Mouse (Mus musculus) B cell, adult 2 months (primary cell): ENCODE measurements around the gene Focad.
A peak's percentile ranks its signal among the peaks of the same experiment; 100 is the strongest.

Experiments
- DNase-seq, 2 experiments: peaks; one replicate each; pipeline ENCODE4 v3.0.0; 2022

Focad gene

GRCm38 (mm10) chr4:88094062-88094767 lies at the start of gene Focad:
Focad (plus strand) TSS chr4:88094629.
- peak; percentile 98 for DNase-seq

DNA sequence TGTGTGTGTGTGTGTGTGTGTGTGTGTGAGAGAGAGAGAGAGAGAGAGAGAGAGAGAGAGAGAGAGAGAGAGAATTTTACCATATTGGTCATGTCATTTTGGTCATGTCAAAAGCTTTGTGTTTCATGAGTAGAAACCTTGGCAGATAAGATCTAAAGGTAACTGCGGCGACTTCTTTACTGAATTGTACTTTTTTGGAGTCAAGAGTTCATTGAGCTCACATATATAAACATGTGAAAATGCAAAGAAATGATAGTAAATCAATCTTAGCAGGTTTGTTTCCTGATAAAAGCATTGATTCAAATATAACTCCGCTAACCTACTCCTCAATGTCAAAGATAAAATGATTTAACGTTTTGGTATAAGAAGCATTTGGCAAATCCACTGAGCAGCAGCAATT lies 49.3 kb upstream of the Focad start:
- no peak for DNase-seq

DNA sequence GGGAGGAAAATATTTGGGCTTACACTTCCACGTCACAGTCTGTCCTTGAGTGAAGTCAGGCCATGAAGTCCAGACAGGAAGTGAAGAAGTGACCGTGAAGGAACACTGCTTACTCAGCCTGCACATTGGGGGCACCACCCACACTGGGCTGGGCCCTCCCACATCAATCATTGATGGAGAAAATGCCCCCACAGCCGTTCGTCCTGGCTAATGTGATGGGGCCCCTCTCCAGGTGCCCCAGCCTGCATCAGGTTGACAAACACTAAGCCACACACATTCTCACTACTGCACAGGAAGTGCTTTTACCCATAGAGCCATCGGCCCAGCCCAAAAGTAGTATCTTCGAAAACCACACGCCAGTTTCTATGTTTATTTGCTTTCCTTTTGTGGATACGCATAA lies 48.1 kb upstream of the Focad start:
- peak; percentile 10 to 14 for DNase-seq

DNA sequence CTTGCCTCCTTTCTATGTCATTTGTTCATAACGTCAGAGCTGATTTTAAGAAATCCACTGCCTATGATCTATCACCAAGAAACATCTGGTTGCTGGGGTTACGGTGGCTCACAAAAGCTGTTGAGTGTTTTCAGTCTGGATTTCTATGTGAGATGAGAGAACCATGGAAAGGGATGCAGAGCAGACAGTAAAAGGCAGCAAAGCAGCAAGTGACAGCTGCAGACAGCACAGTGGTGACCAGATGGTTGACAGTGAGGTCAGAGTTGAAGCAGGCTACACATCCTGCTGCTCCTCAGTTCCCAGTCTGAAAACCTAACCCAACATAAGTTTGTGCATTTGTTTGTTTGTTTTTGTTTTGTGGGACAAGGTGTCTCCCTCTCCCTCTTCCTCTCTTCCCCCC lies 19.0 kb upstream of the Focad start:
- DNase-seq, result no peak

DNA sequence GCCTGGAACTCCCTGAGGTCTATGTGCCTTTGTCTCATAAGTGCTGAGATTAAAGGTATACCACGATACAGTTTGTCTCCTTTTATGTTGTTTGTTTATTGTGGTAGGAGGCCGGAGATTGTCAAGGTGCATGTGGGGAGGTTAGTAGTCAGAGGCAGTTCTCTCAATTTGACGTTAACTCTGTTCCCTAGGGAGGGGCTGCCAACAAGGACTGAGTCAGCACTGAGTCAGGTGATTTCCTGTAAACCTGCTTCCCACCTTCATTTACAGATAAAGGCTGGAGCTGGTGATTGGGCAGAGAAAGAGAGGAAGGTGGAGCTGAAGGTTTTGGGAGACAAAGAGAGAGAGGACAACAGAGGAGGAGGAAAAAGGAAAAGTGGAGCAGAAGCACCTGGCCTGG lies 15.4 kb upstream of the Focad start:
- DNase-seq, result no peak

DNA sequence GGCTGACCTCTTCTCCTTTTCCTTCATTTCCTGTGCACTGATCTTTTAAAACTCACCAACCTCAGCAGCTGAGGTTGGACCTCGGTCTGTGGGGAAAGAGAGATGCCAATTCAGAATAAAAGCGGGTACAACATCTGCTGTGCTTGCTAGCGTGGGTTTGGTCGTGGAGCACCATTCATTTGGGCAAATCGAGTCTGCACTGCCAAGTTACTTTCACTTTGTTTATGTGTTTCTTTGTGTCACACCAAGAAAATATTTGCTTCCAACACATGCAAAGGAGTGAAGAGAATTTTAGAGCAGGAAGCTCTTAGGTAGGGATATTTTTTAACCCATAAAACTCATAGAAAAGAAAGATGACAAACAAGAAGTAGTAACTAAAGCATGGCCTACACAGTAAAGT lies 13.0 kb upstream of the Focad start:
- DNase-seq, result no peak

DNA sequence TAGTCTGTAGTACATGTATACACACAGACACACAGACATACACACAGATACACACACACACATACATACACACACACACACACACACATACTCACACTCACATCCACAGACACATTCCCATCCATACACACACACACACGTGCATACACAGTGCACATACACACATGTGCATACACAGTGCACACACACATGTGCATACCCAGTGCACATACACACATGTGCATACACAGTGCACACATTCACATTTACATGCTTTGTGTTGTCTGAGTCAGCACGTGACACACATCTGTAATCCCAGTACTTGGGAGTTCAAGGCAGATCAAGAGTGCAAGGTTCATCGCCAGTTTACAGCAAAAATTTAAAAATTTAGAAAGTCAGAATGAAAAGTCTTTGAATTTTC lies 12.5 kb upstream of the Focad start:
- DNase-seq, result no peak

- no peak for DNase-seq
Observed at GRCm38 (mm10) chr4:88082381-88082780, 12.0 kb upstream of the Focad start.

GRCm38 (mm10) chr4:88083781-88084180 lies 10.6 kb upstream of the Focad start:
- DNase-seq, result no peak

DNA sequence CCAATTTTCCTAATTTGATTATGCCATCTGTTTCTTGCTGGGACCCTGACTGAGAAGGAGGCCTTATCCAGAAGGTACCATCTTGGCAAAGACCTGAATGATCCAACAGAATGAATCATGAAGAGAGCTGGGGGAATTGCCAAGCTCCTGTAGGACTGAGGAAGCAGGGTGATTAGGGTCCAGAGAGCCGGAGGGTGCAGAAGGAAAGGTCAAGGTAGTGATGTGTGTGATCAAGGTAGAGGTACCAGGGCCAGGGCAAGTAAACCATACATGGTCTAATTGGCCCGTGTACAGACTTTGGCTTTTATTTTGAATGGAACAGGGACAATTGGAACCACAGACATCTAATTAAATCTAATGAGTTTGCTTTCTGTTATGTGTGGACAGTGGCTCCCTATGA lies 4.1 kb upstream of the Focad start:
- no peak for DNase-seq

GRCm38 (mm10) chr4:88094768-88095420 lies 465 bp downstream of the Focad start:
- DNase-seq, result no peak

GRCm38 (mm10) chr4:88095693-88096092 lies 1.3 kb downstream of the Focad start:
- no peak for DNase-seq

DNA sequence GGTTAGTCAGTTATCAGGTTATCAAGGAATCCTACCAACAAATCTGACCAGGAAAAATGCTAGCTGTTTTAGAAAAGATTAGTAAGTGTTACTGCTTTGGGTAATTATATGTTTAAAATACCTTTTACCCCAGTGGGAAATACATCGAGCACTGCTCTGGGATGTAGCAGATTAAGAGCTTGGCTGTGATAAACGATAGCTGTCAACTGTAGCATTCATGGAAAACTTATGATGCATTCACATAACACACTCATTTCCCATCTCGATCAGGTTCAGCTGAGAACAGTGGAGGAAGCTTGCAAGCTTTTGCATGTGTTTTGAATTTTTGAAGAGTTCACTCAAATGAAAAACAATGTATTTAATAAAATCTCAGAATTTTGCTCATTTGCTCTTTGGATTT lies 14.2 kb downstream of the Focad start:
- no peak for DNase-seq

DNA sequence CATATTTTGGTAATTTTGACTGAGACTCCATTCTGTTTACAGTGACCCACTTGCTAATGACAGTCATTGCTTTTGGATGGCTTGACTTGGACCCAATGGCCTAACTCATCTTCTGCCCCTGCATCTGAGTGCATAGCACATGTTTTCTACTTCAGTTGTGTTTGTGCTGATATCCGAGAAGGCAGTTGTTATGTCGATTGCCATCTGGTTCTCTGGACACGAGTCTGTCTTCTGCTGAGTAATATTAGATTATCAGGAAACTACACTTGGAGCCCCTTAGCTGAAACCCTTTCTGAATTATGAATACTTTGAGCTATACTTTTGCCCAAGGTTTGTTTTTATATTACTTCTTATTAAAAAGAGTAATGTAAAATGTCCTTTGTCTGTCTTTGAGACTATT lies 22.9 kb downstream of the Focad start:
- DNase-seq, result no peak

DNA sequence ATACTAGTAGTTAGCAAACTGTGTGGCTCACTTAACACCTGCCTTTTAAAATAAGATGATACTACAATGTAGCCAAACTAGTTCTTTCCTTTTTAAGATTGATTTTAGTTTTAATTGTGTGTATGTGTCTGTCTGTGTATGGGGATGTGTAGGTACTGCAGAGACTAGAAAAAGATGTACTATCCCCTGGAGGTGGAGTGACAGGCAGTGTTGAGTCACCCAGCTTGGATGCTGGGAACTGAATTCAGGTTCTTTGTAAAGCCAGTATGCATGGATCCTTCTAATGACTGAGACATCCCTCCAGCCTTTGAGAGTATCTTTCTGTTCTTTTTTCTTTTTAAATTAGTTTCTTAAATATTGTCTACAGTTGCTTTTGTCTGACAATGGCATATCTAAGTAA lies 23.5 kb downstream of the Focad start:
- no peak for DNase-seq

- no peak for DNase-seq
Observed at GRCm38 (mm10) chr4:88118750-88119395, 24.4 kb downstream of the Focad start.

DNA sequence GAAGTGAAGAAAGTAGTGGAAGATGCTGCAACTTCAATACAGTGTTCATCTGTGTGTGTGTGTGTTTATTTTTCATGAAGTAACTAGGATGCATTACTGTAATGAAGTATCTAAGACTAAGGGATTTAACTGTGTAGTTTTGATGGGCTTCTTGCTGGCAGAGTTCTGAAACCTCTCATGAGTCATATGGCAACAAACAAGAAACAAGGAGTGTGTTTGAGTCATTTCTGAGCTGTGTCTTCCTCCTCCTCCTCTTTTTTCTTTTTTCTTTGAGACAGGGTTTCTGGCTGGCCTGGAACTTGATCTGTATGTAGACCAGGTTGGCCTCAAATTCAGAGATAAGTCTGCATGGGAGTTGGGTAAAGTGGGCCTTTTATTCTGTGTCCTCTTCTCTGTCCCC lies 25.7 kb downstream of the Focad start:
- DNase-seq, result no peak

GRCm38 (mm10) chr4:88122472-88122871 lies 28.0 kb downstream of the Focad start:
- no peak for DNase-seq

- DNase-seq, result no peak
Observed at GRCm38 (mm10) chr4:88135936-88136335, 41.5 kb downstream of the Focad start.

GRCm38 (mm10) chr4:88136528-88136927 lies 42.1 kb downstream of the Focad start:
- DNase-seq, result no peak

GRCm38 (mm10) chr4:88138366-88138917 lies 44.0 kb downstream of the Focad start:
- no peak for DNase-seq

DNA sequence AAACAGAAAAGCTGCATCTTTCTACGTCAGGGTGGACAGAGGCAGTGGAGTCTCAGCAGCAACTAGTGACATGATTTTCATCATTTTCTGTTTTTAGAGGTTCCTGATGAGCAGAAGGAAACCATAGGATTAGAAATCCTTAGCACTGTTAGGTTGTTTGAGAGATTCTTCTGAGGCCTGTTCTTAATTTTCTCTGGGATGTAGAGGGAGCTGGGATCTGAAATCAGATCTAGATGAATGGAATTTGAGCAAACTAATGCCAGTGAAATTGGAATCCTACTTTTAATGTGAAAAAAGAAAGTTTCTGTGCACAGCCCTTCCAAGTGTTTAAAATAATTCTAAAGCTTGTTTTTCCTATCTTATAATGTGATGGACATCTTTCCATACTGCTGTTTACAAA lies 55.0 kb downstream of the Focad start:
- DNase-seq, result no peak

- no peak for DNase-seq
Observed at GRCm38 (mm10) chr4:88155490-88156160, 61.2 kb downstream of the Focad start.
